Mouse (Mus musculus) brown adipose tissue, adult 24 weeks (tissue): ENCODE measurements around the gene Lpcat2b. TPM values are rescaled to one million over a fixed set of nuclear protein-coding genes. Genes with fewer than 3 reads are reported as not detected.
"Not testable (repeated sequence)": the region's sequence is repeated elsewhere in the genome, so short reads cannot be mapped to it uniquely, and the experiment has no call there.

Experiments
- H3K27ac ChIP-seq: fragments of 200-500 bp; replicated peaks from 2 replicates; pipeline ENCODE4 v1.5.1; 2012; ENCODE audit warnings: low read depth, mild to moderate bottlenecking, low read length
- H3K4me1 ChIP-seq: fragments of 200-500 bp; 2 replicates; pipeline ENCODE4 v1.6.1; 2012; ENCODE audit warnings: low read length, mixed read lengths; ENCODE audit not compliant: control insufficient read depth, insufficient read depth, insufficient read length
- H3K4me3 ChIP-seq: fragments of 200-500 bp; 2 replicates; pipeline ENCODE4 v1.5.1; 2012; ENCODE audit warnings: low read depth, mild to moderate bottlenecking, low read length, moderate library complexity; ENCODE audit not compliant: insufficient read depth
- polyA plus RNA-seq: library from polyadenylated mRNA; stranded (reverse); fragments of >200 nt; gene quantifications from 2 replicates; pipeline ENCODE4 v1.2.4, GENCODE M21; 2012; ENCODE audit not compliant: missing spikeins, insufficient read depth, insufficient read length

Lpcat2b gene
- polyA plus RNA-seq, result not detected in 2 replicates

DNA sequence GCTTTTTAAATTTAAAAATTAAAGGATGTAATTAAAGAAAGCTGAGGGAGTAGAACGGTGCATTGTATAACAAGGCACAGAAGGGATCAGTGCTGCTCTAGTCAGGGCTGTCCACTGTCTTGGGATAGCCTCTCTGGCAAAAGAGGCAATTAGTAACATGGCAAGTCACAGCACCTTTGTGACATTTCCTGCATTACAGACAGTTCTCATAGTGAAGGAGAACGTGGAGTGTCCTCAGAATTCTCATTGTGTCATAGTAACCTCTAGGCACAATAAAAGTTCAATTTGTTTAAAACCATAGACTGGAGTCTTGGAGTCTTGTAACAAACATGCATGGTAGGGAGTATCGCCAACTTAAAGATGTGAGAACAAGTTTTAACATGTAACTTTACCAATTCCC lies at the start of gene Lpcat2b:
Gene Lpcat2b, plus strand, starts transcription at position 301 of the 400 bp plus-strand sequence.
- no peaks in the 10 kb centered on the region for H3K4me1 ChIP-seq
- H3K4me3 ChIP-seq, result no peak within 1 kb of the TSS
- H3K27ac ChIP-seq, result no peak within 1 kb of the TSS

GRCm38 (mm10) chr5:107386448-107386847 lies 44.9 kb upstream of the Lpcat2b start:
- H3K27ac ChIP-seq, H3K4me1 ChIP-seq, H3K4me3 ChIP-seq: not testable (repeated sequence)

DNA sequence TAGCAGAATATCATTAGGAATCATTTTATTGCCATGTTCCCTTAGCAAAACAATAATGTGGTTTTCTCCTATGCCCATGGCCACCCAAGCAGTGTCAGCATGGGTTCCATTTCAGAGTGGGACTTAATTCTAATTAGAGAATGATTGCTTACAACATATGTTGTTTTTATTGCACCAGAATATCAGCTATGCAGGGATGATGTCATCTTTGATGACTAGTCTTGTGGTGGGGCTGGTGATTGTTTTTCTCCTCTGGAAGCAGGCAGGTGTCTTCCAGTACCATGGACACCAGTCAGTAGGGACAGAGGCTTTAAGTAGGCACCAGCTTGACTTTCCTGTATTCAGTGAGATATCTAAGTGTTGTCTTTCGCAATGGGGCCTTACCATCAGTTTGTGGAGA lies 43.6 kb upstream of the Lpcat2b start:
- Histone ChIP-seq H3K4me3 (no peak overlapping the region), H3K27ac (no peak overlapping the region), H3K4me1 (no peaks in the 10 kb centered on the region)

GRCm38 (mm10) chr5:107389373-107389772 lies 42.0 kb upstream of the Lpcat2b start:
- no peak overlapping the region for H3K4me3 ChIP-seq
- no peak overlapping the region for H3K27ac ChIP-seq
- no peaks in the 10 kb centered on the region for H3K4me1 ChIP-seq

GRCm38 (mm10) chr5:107394437-107394836 lies 36.9 kb upstream of the Lpcat2b start:
- H3K4me1 ChIP-seq, result no peaks in the 10 kb centered on the region
- no peak overlapping the region for H3K4me3 ChIP-seq
- no peak overlapping the region for H3K27ac ChIP-seq

- H3K4me3 ChIP-seq, result peak within 1 kb of the TSS; percentile 53
- H3K27ac ChIP-seq, result no peak within 1 kb of the TSS
- no peaks in the 10 kb centered on the region for H3K4me1 ChIP-seq
Measured at GRCm38 (mm10) chr5:107402436-107402835, 28.9 kb upstream of the Lpcat2b start, which contains the start of gene Ephx4. TSS of gene Ephx4 (plus strand) at chr5:107402736.

GRCm38 (mm10) chr5:107403011-107403946 lies 28.1 kb upstream of the Lpcat2b start:
- Histone ChIP-seq H3K4me1 (no peaks in the 10 kb centered on the region), H3K4me3 (peak overlapping the region; percentile 53), H3K27ac (no peak overlapping the region)

GRCm38 (mm10) chr5:107403947-107404684 lies 27.2 kb upstream of the Lpcat2b start:
- Histone ChIP-seq H3K4me1 (no peaks in the 10 kb centered on the region), H3K4me3 (peak overlapping the region; percentile 53), H3K27ac (no peak overlapping the region)

GRCm38 (mm10) chr5:107405361-107405760 lies 26.0 kb upstream of the Lpcat2b start:
- no peak overlapping the region for H3K27ac ChIP-seq
- H3K4me3 ChIP-seq, result no peak overlapping the region
- no peaks in the 10 kb centered on the region for H3K4me1 ChIP-seq

DNA sequence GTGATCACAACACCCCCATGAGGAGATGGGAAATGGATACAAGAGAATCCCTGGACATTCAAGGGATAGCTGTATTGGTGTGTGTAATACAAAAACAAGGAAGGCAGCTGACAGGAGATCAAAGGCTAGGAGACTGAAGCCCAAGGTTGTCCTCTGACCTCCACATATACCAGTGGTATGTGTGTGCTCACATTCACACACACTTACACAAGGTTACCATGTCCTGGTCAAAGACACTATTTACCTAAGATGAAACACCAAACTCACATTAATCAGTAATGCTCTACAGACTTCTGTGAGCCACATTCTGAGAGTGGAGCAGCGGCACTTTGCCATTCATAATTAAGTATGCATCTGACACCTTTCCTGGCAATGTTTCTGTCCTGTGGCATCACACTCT lies 21.0 kb upstream of the Lpcat2b start:
- no peaks in the 10 kb centered on the region for H3K4me1 ChIP-seq

DNA sequence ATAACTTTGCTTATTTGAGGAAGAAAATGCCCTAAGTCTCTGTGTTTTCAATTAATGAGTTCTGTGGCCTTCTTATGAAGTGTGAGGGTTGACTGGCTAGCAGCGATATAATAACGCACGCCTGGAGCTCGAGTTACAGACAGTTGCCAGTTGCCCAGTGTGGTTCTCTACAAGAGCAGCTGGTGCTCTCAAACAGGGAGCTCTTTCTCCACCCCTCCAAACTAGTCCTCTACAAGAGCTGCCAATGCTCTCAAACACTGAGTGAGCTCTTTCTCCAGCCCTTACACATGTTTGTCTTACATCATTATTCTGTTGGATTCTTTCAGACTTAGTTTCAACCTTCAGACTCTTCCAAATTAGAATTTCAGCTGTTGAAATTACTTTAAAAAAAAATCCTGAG lies 20.0 kb upstream of the Lpcat2b start:
- Histone ChIP-seq H3K4me3 (no peak overlapping the region), H3K4me1 (no peaks in the 10 kb centered on the region), H3K27ac (no peak overlapping the region)

More for the DNA sequence above, 21.0 kb upstream of the Lpcat2b start:
- H3K27ac ChIP-seq, result no peak overlapping the region
- H3K4me3 ChIP-seq, result no peak overlapping the region

DNA sequence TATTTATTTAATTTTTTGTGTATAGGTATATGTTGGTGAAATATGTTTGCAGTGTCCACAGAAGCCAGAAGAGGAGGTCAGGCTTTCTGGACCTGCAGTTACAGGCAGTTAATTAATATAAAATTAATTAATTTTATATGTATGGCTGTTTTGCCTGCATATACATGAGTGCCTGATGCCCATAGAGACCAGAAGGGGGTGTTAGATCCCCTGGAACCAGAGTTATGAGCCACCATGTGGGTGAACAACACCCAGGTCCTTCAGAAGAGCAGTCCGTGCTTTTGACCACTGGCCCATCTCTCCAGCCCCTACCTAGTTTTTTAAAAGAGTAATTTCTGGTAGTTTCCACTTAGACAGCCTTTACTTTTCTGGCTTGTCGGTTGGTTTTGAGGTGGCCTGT lies 19.1 kb upstream of the Lpcat2b start:
- Histone ChIP-seq H3K4me1 (no peaks in the 10 kb centered on the region), H3K27ac (no peak overlapping the region), H3K4me3 (no peak overlapping the region)

- no peak overlapping the region for H3K27ac ChIP-seq
- H3K4me1 ChIP-seq, result no peaks in the 10 kb centered on the region
- H3K4me3 ChIP-seq, result no peak overlapping the region
Measured at GRCm38 (mm10) chr5:107415098-107415497, 16.3 kb upstream of the Lpcat2b start.

DNA sequence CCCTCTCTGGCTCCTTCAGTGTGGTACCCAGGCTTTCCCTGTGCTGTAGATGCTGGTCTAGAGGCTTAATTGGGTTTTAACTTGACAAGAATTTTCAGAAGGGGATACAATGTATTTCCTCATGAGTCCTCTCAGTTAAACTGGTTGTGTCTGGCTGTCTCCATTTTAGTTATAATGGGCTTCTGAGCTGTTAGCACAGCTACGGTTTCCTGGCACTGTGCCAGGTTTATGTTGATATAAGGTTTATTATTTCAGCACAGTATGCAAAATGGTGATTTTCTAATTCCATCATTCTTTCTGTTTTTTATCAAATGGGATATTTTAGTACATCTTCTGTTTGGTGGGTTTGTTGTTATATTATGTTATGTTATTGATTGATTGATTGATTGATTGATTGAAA lies 9.7 kb upstream of the Lpcat2b start:
- no peak overlapping the region for H3K27ac ChIP-seq
- H3K4me1 ChIP-seq, result no peaks in the 10 kb centered on the region
- H3K4me3 ChIP-seq, result no peak overlapping the region

GRCm38 (mm10) chr5:107434001-107434400 lies 2.7 kb downstream of the Lpcat2b start:
- 0 out of 2 replicates have a peak, but pooled peaks cover 2% of the 10 kb centered on the region for H3K4me1 ChIP-seq
- H3K4me3 ChIP-seq, result no peak overlapping the region
- H3K27ac ChIP-seq, result no peak overlapping the region
